Mouse (Mus musculus) small intestine, adult 2 months (tissue): ENCODE data around the gene Hinfp. TPM values are rescaled to one million over a fixed set of nuclear protein-coding genes. Genes with fewer than 3 reads are reported as not detected.

Experiments
- H3K27ac ChIP-seq: fragments of 200-500 bp; 2 replicates; pipeline ENCODE4 v1.5.1; 2012; ENCODE audit warnings: low read depth, low read length, control low read depth, inconsistent platforms; ENCODE audit not compliant: insufficient read depth
- H3K27me3 ChIP-seq: fragments of 200-500 bp; 2 replicates; pipeline ENCODE4 v1.6.1; 2012; ENCODE audit warnings: mild to moderate bottlenecking, moderate library complexity, low read length, inconsistent platforms; ENCODE audit not compliant: control insufficient read depth, insufficient read depth
- H3K36me3 ChIP-seq: fragments of 200-500 bp; 2 replicates; pipeline ENCODE4 v1.6.1; 2012; ENCODE audit warnings: mild to moderate bottlenecking, low read length, control low read depth, inconsistent platforms; ENCODE audit not compliant: control insufficient read depth, insufficient read depth
- H3K4me1 ChIP-seq: fragments of 200-500 bp; 2 replicates; pipeline ENCODE4 v1.6.1; 2012; ENCODE audit warnings: low read length, inconsistent platforms, mixed read lengths; ENCODE audit not compliant: control insufficient read depth, insufficient read depth, insufficient read length
- H3K4me3 ChIP-seq: fragments of 200-500 bp; 2 replicates; pipeline ENCODE4 v1.5.1; 2012; ENCODE audit warnings: low read depth, mild to moderate bottlenecking, control low read depth, inconsistent platforms, low read length, moderate library complexity
- CTCF ChIP-seq: fragments of 200-500 bp; IDR thresholded peaks from 2 replicates; pipeline ENCODE4 v1.5.1; 2012; ENCODE audit warnings: low read depth, mild to moderate bottlenecking, control low read depth, inconsistent platforms, low read length, moderate library complexity, mixed read lengths; ENCODE audit not compliant: insufficient replicate concordance, insufficient read length; ENCODE audit errors: extremely low read depth
- POLR2A ChIP-seq: fragments of 200-500 bp; IDR thresholded peaks from 2 replicates; pipeline ENCODE4 v1.6.1; 2012; ENCODE audit warnings: low read depth, mild to moderate bottlenecking, control low read depth, inconsistent platforms, low read length, moderate library complexity
- WGBS: fragments of 180-500 bp; shearing (Covaris S2); methylation state at CpG from one replicate; pipeline ENCODE4 v1.1.7; 2018; 5-methylcytosine and 5-hydroxymethylcytosine counted together
- polyA plus RNA-seq: library from polyadenylated mRNA; depleted of rRNA; stranded (reverse); fragments of >200 nt; gene quantifications from 2 replicates; pipeline ENCODE4 v1.2.3, GENCODE M21; 2012; rRNA removed

Hinfp gene
- polyA plus RNA-seq, 1 experiment, result 20.8 TPM

DNA sequence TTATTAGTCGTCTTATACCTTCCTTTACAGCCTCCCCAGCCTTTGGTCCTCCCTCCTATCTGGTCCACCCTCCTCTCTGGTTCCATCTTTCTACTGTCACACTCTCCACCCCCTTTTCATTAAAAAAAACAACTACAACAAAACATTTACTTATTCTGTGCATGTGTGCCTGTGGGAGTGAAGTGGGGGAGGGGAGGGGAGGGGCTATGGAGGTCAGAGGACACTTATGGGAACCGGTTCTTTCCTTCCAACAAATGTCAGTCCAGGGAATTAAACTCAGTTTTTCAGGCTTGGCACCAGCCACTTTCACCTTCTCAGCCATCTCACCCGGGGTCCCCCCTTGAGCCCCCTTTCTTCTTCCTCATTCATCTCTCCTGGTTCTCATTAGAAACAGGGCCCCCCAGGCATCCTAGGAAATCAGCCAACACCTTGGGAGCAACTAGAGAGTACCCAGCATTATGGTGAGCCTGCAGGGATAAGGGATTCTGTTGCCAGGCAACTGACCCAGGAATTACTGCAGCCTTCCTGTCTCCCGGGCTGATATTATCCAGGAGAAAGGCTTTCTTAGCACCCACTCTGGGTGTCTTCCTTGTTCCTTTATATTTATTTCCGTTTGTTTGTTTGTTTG lies 50.8 kb downstream of the Hinfp start:
- TF ChIP-seq CTCF, result no peak
- no peak for TF ChIP-seq POLR2A
- H3K27me3 ChIP-seq, result no peaks in the 10 kb centered on the region

DNA sequence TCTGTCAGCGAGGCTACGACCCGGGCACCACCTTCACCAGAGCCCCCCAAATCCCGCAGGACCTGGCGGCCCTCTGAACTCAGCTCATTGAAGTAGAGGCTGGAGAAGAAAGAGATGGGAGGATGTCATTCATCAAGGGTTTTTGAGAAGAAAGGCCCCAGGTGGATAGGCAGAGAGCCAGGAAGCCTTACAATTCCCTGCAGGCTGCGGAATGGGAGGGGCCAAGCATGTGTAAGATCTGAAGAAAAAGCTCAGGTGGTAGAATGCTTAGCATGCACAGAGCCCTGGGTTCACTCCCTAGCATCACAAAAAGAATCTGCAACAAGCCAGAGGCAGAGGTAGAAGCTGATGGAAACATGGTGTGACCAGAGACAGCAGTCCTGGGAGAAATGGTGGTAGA lies 52.0 kb downstream of the Hinfp start:
- Histone ChIP-seq H3K4me3 (no peak overlapping the region), H3K27ac (no peak overlapping the region), H3K4me1 (peaks cover 15% of the 10 kb centered on the region), H3K36me3 (peaks cover 12% of the 10 kb centered on the region; the same call in 1 of the 2 replicates), H3K27me3 (no peaks in the 10 kb centered on the region)
- 92% methylated on average over 6 of the region's 6 CpGs for WGBS
- no peak for TF ChIP-seq POLR2A
- TF ChIP-seq CTCF, result no peak

More for the DNA sequence above, 50.8 kb downstream of the Hinfp start:
- Histone ChIP-seq H3K4me1 (peaks cover 13% of the 10 kb centered on the region), H3K4me3 (no peak overlapping the region), H3K36me3 (peaks cover 4% of the 10 kb centered on the region; the same call in 1 of the 2 replicates), H3K27ac (no peak overlapping the region)
- 50% methylated on average over 5 of the region's 5 CpGs for WGBS

DNA sequence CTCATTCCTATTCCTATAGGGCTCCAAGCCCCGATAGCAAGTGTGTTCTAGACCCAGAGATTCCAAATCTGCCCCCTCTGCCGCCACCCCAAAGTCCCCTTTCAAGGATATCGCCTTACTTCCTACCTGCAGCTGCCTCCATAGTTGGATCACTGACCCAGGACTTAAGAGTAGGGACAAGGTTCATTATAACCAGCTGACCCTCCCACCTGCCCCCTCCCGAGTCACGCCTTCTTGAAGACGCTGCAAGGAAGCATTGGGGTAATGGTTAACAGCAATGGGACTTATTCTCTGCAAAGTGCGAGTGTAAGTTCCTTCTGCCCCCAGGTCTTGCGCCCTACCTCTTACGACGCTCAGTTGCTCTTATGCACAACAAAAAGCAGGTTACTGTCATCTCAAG lies 54.2 kb downstream of the Hinfp start, which contains the start of gene Pdzd3:
TSS of gene Pdzd3 (minus strand) at position 158 of the 400 bp plus-strand sequence.
- H3K27me3 ChIP-seq, result no peaks in the 10 kb centered on the region
- peak; percentile 52; the same call in 1 of the 2 replicates for TF ChIP-seq POLR2A
- no peak for TF ChIP-seq CTCF
- peaks cover 18% of the 10 kb centered on the region for H3K36me3 ChIP-seq
- H3K4me3 ChIP-seq, result peak within 1 kb of the TSS; percentile 68
- 28% methylated on average over 10 of the region's 10 CpGs for WGBS
- peak within 1 kb of the TSS; percentile 75 for H3K27ac ChIP-seq
- peaks cover 27% of the 10 kb centered on the region for H3K4me1 ChIP-seq

DNA sequence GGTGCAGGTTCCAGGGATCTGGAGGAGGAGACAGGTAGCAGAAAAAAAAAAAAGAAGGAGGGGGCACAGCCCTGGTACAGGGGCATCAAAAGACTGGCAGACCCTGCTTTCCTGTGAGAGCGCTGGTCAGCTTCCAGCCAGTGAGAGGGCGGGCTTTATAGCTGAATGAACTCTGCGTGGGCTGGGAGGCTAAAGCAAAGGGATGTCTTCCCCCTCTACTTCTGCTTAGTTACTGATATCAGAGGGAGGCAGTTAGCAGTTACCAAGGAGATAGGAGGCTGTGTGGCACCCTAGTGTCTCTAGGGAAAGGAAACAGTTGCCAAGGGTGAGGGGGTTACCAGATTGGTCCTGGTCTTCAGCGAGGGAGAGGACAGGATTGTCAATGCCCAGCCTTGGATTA lies 55.0 kb downstream of the Hinfp start:
- peak overlapping the region; percentile 68 for H3K4me3 ChIP-seq
- peaks cover 18% of the 10 kb centered on the region for H3K36me3 ChIP-seq
- no peak for TF ChIP-seq CTCF
- no peak for TF ChIP-seq POLR2A
- peaks cover 27% of the 10 kb centered on the region for H3K4me1 ChIP-seq
- H3K27ac ChIP-seq, result peak overlapping the region; percentile 75; the same call in 1 of the 2 replicates
- no peaks in the 10 kb centered on the region for H3K27me3 ChIP-seq
- 69% methylated on average over 4 of the region's 4 CpGs for WGBS

DNA sequence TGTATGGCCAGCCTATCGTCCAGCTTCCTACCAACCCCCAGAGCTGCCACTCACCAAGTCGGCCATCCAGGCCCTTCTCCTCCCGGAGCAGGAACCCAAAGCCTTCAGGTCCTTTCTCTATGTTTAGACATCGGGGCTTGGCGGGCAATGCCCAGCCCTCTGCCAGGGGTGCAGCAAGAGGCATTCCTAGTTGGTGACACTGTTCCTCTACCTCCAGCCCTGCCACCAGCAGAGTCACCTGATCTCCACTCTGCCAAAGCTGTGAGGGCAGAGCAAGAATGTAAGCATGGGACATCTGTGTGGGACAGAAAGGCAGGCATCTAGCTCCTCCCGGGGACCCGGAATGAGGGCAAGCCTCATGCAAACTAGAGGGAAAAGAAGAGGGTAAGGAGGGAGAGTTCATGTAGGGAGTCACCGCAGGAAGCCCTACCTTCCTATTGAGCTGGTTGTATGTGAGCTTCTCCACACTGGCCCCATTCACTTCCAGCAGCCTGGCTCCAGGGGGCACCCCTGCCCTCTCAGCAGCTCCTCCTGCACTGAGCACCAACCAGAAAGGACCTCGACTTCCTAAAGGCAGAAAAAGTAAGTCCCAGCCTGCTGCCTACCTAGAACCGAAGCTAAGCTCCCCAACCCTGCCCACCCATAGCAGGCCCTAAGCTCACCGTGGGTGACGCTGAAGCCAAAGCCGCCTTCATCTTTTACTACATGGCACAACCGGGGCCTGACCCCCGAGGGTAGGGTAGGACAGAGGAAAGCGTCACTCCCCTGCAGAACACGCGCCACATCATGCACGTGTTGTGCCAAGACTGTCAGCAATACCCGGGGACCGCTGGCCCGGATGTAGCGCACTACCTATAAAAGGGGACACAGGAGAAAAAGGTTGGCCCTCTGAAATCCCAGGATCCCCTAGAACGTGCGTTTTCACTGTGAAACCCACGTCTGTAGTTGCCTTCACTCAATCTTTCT lies 56.0 kb downstream of the Hinfp start:
- TF ChIP-seq CTCF, result peak; percentile 51; the same call in 1 of the 2 replicates
- TF ChIP-seq POLR2A, result no peak
- Histone ChIP-seq H3K4me1 (peaks cover 27% of the 10 kb centered on the region), H3K36me3 (peaks cover 18% of the 10 kb centered on the region), H3K27ac (no peak overlapping the region), H3K27me3 (no peaks in the 10 kb centered on the region), H3K4me3 (peak overlapping the region; percentile 68)
- 66% methylated on average over 26 of the region's 26 CpGs for WGBS

DNA sequence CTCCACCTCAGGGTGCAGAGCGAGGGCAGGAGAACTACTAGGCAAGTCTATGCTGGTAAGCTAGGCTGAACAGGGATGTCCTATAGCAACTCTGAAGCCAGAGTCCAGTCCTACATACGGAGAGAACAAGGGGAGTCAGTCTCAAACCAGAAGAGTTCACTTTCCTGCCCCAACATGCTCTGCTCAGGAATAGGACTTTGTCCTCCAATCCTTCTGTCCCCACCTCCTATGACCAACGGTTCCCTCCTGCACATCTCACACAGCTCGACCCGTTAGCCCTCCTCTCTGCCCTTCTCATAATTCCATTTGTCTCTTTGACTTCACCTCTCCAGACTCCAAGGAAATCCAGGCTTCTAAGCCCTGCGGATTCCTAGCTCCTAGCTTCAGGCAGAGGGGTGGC lies 57.6 kb downstream of the Hinfp start:
- H3K4me1 ChIP-seq, result peaks cover 27% of the 10 kb centered on the region
- no peak for TF ChIP-seq CTCF
- no peak for TF ChIP-seq POLR2A
- H3K4me3 ChIP-seq, result no peak overlapping the region
- WGBS, result 44% methylated on average over 6 of the region's 6 CpGs
- H3K27ac ChIP-seq, result no peak overlapping the region
- no peaks in the 10 kb centered on the region for H3K27me3 ChIP-seq
- peaks cover 18% of the 10 kb centered on the region for H3K36me3 ChIP-seq

DNA sequence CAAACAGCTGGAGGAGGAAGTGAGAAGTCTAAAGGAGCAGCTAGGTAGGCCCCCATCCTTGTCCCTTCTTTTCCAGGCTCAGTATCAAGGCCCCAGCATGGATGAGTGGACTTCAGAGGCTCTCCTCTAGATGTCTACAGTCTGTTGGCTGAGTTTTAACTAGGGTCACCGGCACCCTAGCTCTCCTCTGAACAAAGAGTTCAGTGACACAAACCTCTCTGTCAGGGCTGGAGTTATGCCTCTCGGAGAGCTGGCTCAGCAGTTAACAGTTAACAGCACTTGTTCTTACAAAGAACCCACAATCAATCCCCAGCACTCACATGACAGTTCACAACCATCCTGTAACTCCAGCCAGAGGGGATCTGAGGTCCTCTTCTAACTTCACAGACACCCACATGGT lies 61.9 kb downstream of the Hinfp start:
- Histone ChIP-seq H3K36me3 (peaks cover 10% of the 10 kb centered on the region), H3K27ac (no peak overlapping the region), H3K4me1 (peaks cover 14% of the 10 kb centered on the region), H3K4me3 (no peak overlapping the region), H3K27me3 (no peaks in the 10 kb centered on the region)
- no peak for TF ChIP-seq CTCF
- no peak for TF ChIP-seq POLR2A
- 64% methylated on average over 2 of the region's 2 CpGs for WGBS

Other genes starting within 250 kb of the Hinfp start
- gene Usp2, start 238.7 kb downstream of the Hinfp start, polyA plus RNA-seq, result 12.0 and 17.7 TPM in 2 replicates
- 0.04 TPM in 2 replicates for gene Mfrp, start 203.9 kb downstream of the Hinfp start, polyA plus RNA-seq
- 6.4 and 7.0 TPM in 2 replicates for gene C1qtnf5, start 198.4 kb downstream of the Hinfp start, polyA plus RNA-seq
- not detected in 2 replicates for gene Gm49380, start 192.2 kb downstream of the Hinfp start, polyA plus RNA-seq
- 16.9 and 26.4 TPM in 2 replicates for gene Rnf26, start 192.2 kb downstream of the Hinfp start, polyA plus RNA-seq
- gene Mcam, start 171.2 kb downstream of the Hinfp start, polyA plus RNA-seq, result 14.2 and 14.3 TPM in 2 replicates
- gene Cbl, start 71.6 kb downstream of the Hinfp start, polyA plus RNA-seq, result 2.9 and 6.9 TPM in 2 replicates
- gene Ccdc153, start 65.0 kb downstream of the Hinfp start, polyA plus RNA-seq, result not detected in 2 replicates
- 9.9 and 23.6 TPM in 2 replicates for gene Pdzd3, start 54.2 kb downstream of the Hinfp start, polyA plus RNA-seq
- gene Nlrx1, start 37.1 kb downstream of the Hinfp start, polyA plus RNA-seq, result 3.1 and 7.5 TPM in 2 replicates
- gene Abcg4, start 17.1 kb downstream of the Hinfp start, polyA plus RNA-seq, result 1.3 and 2.0 TPM in 2 replicates
- 113 and 257 TPM in 2 replicates for gene C2cd2l, start 14.6 kb upstream of the Hinfp start, polyA plus RNA-seq
- 27.7 and 47.4 TPM in 2 replicates for gene Dpagt1, start 20.3 kb upstream of the Hinfp start, polyA plus RNA-seq
- 180 and 255 TPM in 2 replicates for gene H2afx, start 29.0 kb upstream of the Hinfp start, polyA plus RNA-seq
- gene Hmbs, start 38.6 kb upstream of the Hinfp start, polyA plus RNA-seq, result 37.0 and 44.0 TPM in 2 replicates
- gene Vps11, start 56.0 kb upstream of the Hinfp start, polyA plus RNA-seq, result 12.4 and 22.3 TPM in 2 replicates
- gene Hyou1, start 73.8 kb upstream of the Hinfp start, polyA plus RNA-seq, result 34.3 and 38.3 TPM in 2 replicates
- gene Slc37a4, start 91.2 kb upstream of the Hinfp start, polyA plus RNA-seq, result 27.1 and 54.9 TPM in 2 replicates
- gene Rps25, start 101.5 kb upstream of the Hinfp start, polyA plus RNA-seq, result 40.0 and 48.3 TPM in 2 replicates
- 20.0 and 36.5 TPM in 2 replicates for gene Trappc4, start 101.9 kb upstream of the Hinfp start, polyA plus RNA-seq
- 17.8 and 21.3 TPM in 2 replicates for gene Ccdc84, start 112.9 kb upstream of the Hinfp start, polyA plus RNA-seq
- not detected in 2 replicates for gene Foxr1, start 135.5 kb upstream of the Hinfp start, polyA plus RNA-seq
- 1.4 TPM in 2 replicates for gene Upk2, start 149.3 kb upstream of the Hinfp start, polyA plus RNA-seq
- gene Bcl9l, start 177.2 kb upstream of the Hinfp start, polyA plus RNA-seq, result 21.8 and 28.1 TPM in 2 replicates